Mouse (Mus musculus) liver, adult (tissue): Measurements from ENCODE around the gene Hspa1l.
A peak's percentile ranks its signal among the peaks of the same experiment; 100 is the strongest.
"Not testable (repeated sequence)": the region's sequence is repeated elsewhere in the genome, so short reads cannot be mapped to it uniquely, and the experiment has no call there.

Experiments
- GATA4 ChIP-seq: IDR thresholded peaks from 2 replicates; pipeline ENCODE4 v1.6.1; 2014; ENCODE audit warnings: mild to moderate bottlenecking, low read length; ENCODE audit not compliant: insufficient replicate concordance

Hspa1l gene

GRCm38 (mm10) chr17:34972069-34972749 is at the start of gene Hspa1l, which contains the start of gene Hspa1a:
Hspa1l (plus strand) TSS chr17:34972703.
Hspa1a (minus strand) TSS chr17:34972156.
- TF ChIP-seq GATA4, result not testable (repeated sequence)

- no peak for TF ChIP-seq GATA4
Measured at GRCm38 (mm10) chr17:34922939-34923338, 49.6 kb upstream of the Hspa1l start.

DNA sequence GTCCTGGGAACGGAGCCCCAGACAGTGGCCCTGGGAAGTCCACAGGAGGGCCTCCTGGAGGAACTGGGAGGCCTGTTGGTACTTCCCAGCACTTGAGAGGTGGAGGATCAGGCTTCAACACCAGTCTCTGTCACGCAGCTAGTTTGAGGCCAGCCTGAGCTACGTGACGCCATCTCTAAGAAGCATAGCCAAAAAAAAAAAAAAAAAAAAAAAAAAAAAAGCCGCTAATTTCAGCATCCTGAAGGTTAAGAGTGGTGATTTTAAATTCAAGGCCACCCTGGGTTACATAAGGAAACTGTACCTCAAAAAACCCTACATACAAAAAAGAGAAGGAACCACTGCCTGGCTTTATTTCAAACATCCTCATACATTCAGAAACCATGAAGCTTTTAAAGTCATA is 48.2 kb upstream of the Hspa1l start:
- TF ChIP-seq GATA4, result no peak

- TF ChIP-seq GATA4, result no peak
Measured at GRCm38 (mm10) chr17:34927306-34928019, 45.0 kb upstream of the Hspa1l start.

DNA sequence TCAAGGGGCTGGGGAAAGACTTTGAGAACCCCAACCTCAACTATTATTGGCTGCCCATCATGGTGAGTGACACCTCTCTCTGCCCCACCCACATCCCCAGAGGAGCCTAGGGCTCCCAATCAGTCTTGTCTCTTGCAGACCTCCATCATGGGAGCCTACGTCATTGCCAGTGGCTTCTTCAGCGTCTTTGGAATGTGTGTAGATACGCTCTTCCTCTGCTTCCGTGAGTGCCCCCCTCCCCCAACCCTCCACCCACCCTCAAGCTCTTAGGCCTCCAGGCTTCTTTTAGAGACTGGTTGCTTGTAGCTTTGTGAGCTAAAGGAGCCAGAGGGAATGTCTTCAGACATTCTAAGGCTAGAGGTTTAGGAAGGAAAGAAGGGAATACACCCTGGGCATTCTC is 43.7 kb upstream of the Hspa1l start:
- no peak for TF ChIP-seq GATA4

DNA sequence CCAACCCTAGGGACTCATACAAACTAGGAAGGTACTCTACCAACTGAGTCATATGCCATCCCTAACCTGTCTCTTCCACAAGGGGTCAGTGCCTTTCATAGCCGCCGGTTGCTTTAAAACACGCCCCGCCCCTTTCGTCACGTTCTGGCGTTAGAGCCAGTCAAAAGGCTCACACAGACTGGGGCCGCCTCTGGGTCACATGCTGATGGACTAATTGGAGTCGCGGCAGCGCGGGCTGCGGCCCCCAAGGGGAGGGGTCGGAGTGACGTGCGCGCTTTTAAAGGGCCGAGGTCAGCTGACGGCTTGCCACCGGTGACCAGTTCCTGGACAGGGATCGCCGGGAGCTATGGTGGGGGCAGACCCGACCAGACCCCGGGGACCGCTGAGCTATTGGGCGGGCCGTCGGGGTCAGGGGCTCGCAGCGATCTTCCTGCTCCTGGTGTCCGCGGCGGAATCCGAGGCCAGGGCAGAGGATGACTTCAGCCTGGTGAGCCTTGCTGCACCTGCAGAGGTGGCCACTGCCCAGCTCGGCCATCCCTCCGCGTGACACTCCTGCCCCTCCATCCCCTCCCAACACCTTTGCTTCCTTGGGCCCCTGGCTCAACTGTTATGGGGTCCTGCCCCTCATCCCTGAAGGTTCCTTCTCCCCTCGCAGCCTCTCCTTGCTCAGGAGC is 41.3 kb upstream of the Hspa1l start, which contains the start of gene Neu1:
Gene Neu1, plus strand, starts transcription at position 193 of the 674 bp plus-strand sequence.
- peak; percentile 30; the same call in 1 of the 2 replicates for TF ChIP-seq GATA4

DNA sequence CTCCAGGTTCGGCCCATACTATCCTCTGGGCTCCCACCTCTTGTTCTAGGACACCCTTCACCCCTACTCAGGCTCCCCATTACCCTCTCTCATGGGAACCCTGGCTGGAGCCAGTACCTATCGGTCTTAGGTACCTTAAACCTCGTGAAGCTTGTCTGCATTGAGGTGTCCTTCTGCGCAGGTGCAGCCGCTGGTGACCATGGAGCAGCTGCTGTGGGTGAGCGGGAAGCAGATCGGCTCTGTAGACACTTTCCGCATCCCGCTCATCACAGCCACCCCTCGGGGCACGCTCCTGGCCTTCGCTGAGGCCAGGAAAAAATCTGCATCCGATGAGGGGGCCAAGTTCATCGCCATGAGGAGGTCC is 40.8 kb upstream of the Hspa1l start:
- TF ChIP-seq GATA4, result no peak

GRCm38 (mm10) chr17:34932287-34932686 is 40.2 kb upstream of the Hspa1l start:
- TF ChIP-seq GATA4, result no peak

DNA sequence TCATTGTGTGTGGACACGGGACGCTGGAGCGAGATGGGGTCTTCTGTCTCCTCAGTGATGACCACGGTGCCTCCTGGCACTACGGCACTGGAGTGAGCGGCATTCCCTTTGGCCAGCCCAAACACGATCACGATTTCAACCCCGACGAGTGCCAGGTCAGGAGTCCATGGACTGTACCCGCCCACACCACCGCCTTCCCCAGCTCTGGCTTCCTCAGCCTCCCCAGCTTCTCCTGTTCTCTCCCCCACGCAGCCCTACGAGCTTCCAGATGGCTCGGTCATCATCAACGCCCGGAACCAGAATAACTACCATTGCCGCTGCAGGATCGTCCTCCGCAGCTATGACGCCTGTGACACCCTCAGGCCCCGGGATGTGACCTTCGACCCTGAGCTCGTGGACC is 38.5 kb upstream of the Hspa1l start:
- no peak for TF ChIP-seq GATA4

GRCm38 (mm10) chr17:34934830-34935229 is 37.7 kb upstream of the Hspa1l start:
- TF ChIP-seq GATA4, result no peak

- TF ChIP-seq GATA4, result no peak
Measured at GRCm38 (mm10) chr17:34937960-34938505, 34.5 kb upstream of the Hspa1l start.

DNA sequence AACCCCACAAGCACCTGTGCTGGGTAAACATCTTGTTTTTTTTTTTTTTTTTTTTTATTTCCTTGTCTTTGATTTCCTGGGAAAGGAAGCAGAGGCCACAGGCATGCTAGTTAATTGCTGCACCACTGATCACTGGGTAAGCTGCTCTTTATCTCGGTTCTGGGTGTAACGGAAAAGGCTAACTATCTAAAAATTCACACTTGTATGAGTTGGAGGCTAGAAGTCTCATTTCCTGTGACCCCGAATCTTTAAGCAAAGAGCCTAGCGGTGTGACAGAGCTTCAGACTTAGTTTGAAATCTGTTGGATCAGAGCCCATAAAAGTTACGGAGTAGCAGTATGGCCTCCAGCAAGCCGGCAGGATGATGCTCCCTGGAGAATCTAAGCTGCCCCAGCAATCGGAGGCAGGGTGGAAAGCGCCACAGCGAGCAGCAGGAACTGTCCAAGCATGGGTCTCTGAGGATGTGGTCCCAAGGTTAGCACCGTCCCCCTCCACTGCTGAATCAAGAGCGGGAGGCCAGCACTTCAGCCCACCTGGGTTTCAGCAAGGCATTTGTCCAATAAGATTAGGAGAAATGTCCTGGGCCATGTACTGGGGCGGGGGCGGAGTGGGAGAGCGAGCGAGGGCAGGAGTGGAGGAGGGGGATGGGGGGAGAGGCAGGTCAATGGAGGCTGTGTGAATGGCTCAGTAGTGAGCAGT is 31.0 kb upstream of the Hspa1l start:
- no peak; the same call in 1 of the 2 replicates for TF ChIP-seq GATA4

- no peak for TF ChIP-seq GATA4
Measured at GRCm38 (mm10) chr17:34943128-34943815, 29.2 kb upstream of the Hspa1l start.

GRCm38 (mm10) chr17:34944362-34944761 is 28.1 kb upstream of the Hspa1l start:
- no peak for TF ChIP-seq GATA4

DNA sequence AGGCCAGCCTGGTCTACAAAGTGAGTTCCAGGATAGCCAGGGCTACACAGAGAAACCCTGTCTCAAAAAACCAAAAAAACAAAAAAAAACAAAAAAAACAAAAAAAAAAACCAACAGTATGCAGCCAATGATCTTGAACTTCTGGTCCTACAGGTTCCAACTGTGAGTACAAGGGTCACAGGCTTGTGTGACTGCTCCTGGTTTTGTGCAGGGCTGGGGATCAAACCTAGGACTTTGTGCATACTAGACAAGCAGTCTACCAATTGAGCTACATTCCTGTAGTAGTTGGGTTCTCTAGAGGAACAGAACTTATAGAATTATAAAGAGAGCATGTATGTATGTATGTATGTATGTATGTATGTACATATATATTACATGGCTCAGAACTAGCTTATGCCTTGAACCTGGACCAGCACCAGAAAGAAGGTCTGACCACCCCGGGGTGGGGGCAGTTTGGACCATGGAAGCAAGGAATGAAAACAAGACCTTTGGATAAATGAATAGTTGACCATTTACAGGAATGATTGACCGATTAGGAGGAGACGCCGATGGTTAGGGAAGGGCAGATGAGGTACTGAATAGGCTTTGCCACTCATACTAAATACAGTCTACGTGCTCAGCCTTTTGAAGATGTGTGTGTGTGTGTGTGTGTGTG is 25.9 kb upstream of the Hspa1l start:
- no peak for TF ChIP-seq GATA4
